Mouse (Mus musculus): ENCODE data around the gene Lst1. TPM values are rescaled to one million over a fixed set of nuclear protein-coding genes. Genes with fewer than 3 reads are reported as not detected.
A peak's percentile ranks its signal among the peaks of the same experiment; 100 is the strongest.

The Lst1 gene
- polyA plus RNA-seq, 1 experiment from 2014 or later, result 12.9 TPM

DNA sequence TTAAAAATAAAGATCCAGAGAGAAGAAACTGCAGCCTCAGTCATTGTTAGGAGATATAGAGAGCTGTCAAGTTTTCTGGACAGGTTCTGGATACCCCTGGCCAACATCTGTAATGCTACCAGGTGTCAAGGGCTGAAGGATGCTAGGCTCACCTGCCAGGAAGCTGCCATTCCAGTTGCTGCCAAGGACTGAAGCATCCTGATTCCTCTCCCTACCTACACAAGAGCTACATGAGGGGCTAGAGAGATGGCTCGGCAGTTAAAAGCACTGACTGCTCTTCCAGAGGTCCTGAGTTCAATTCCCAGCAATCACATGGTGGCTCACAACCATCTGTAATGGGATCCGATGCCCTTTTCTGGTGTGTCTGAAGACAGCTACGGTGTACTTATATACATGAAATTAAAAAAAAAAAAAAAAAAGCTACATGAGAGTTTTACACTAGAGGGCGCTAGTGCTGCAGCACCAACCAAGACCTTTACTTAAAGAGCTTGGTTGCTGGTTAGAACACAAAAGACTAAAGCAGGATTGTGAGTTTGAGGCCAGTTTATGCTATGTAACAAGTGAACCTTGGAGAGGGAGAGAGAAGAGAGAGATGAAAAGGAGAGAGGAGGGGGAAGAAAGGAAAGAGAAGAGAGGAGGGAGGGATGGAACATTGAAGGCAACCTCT is 19.6 kb downstream of the Lst1 start:
- no peaks in the 10 kb centered on the region for H3K9me3 ChIP-seq (ENCODE audit: control insufficient read depth)
- 14% methylated on average over 4 of the region's 4 CpGs for WGBS
- ATAC-seq, result no peak
- H3K4me3 ChIP-seq (ENCODE audit: low read depth, low read length), result no peak overlapping the region
- TF ChIP-seq CTCF (IDR thresholded peaks at IDR 0.05; ENCODE audit: low read depth), result peak; percentile 85
- H3K27ac ChIP-seq (ENCODE audit: low read depth, low read length), result no peak overlapping the region
- no peaks in the 10 kb centered on the region for H3K36me3 ChIP-seq (ENCODE audit: control insufficient read depth, insufficient read depth)
- H3K4me1 ChIP-seq (replicated peaks; ENCODE audit: control insufficient read depth, insufficient read depth, low read length), result 0 out of 2 replicates have a peak, but pooled peaks cover under 1% of the 10 kb centered on the region
- H3K4me2 ChIP-seq (replicated peaks; ENCODE audit: low read depth), result no peak overlapping the region
- H3K27me3 ChIP-seq (replicated peaks; ENCODE audit: control insufficient read depth, insufficient read depth, low read length), result no peaks in the 10 kb centered on the region
- H3K9ac ChIP-seq (ENCODE audit: low read depth, low read length), result no peak overlapping the region

DNA sequence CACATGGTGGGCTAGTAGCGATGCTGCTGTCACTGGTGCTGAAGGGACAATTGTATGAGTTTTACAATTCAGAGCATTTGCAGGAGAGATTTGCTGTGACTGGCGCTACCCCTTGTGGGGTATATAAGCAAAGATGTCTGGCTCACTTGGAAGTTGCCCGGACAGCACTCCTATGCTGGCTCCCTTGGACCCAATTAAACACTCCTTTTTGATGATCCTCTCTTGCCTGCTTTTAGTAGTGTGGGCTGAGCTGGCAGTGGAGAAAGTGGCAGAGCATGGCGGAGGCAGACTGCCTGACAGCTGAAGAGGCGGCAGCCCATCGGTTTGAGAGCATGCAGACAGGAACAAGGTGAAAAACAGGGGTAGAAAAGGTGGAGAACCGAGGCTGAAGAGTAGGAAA is 20.4 kb downstream of the Lst1 start:
- ATAC-seq, result no peak
- H3K4me3 ChIP-seq (ENCODE audit: low read depth, low read length), result no peak overlapping the region
- no peaks in the 10 kb centered on the region for H3K27me3 ChIP-seq (replicated peaks; ENCODE audit: control insufficient read depth, insufficient read depth, low read length)
- no peak overlapping the region for H3K27ac ChIP-seq (ENCODE audit: low read depth, low read length)
- no peak overlapping the region for H3K9ac ChIP-seq (ENCODE audit: low read depth, low read length)
- TF ChIP-seq CTCF (IDR thresholded peaks at IDR 0.05; ENCODE audit: low read depth), result no peak
- no peaks in the 10 kb centered on the region for H3K36me3 ChIP-seq (ENCODE audit: control insufficient read depth, insufficient read depth)
- peaks cover 4% of the 10 kb centered on the region; the same call in 1 of the 2 replicates for H3K4me1 ChIP-seq (replicated peaks; ENCODE audit: control insufficient read depth, insufficient read depth, low read length)
- WGBS, result 89% methylated on average over 7 of the region's 7 CpGs
- no peak overlapping the region for H3K4me2 ChIP-seq (replicated peaks; ENCODE audit: low read depth)
- no peaks in the 10 kb centered on the region for H3K9me3 ChIP-seq (ENCODE audit: control insufficient read depth)

DNA sequence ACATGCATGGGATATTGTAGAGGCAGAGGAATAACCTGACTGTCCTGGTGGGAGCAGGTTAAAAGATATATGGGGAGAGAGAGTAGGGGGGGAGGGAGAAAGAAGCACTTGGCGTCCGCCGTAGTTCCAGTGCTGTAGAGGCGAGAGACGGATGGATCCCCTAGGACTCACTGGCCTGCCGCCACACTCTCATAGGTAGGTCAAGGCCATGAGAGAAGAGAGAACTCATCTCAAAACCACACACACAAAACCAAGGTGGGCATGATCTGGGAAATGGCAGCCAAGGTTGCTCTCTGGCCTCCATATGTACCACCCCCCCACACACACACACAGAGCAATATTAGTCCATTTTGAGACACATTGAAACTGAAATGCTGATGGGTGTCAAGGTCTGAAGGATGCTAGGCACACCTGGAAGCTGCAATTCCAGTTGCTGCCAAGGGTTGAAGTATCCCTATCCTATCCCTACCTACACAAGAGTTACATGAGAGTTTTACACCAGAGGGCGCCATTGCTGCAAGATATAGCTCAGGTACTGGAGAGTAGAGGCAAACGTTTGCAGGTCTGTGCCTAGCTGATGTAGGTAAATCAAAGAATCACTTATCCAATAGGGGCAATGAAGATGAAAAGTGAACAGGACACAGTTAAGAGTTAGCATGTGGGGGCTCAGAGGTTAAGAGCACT is 21.7 kb downstream of the Lst1 start:
- H3K9me3 ChIP-seq (ENCODE audit: control insufficient read depth), result no peaks in the 10 kb centered on the region
- H3K36me3 ChIP-seq (ENCODE audit: control insufficient read depth, insufficient read depth), result peaks cover 8% of the 10 kb centered on the region
- peaks cover 4% of the 10 kb centered on the region; the same call in 1 of the 2 replicates for H3K4me1 ChIP-seq (replicated peaks; ENCODE audit: control insufficient read depth, insufficient read depth, low read length)
- H3K9ac ChIP-seq (ENCODE audit: low read depth, low read length), result no peak overlapping the region
- TF ChIP-seq CTCF (IDR thresholded peaks at IDR 0.05; ENCODE audit: low read depth), result peak; percentile 88
- H3K27ac ChIP-seq (ENCODE audit: low read depth, low read length), result no peak overlapping the region
- no peak overlapping the region for H3K4me3 ChIP-seq (ENCODE audit: low read depth, low read length)
- 73% methylated on average over 8 of the region's 8 CpGs for WGBS
- ATAC-seq, result 0 out of 2 replicates have a peak, but pooled peaks have one; percentile 10
- no peaks in the 10 kb centered on the region for H3K27me3 ChIP-seq (replicated peaks; ENCODE audit: control insufficient read depth, insufficient read depth, low read length)
- H3K4me2 ChIP-seq (replicated peaks; ENCODE audit: low read depth), result peak overlapping the region; percentile 55; the same call in 1 of the 2 replicates

DNA sequence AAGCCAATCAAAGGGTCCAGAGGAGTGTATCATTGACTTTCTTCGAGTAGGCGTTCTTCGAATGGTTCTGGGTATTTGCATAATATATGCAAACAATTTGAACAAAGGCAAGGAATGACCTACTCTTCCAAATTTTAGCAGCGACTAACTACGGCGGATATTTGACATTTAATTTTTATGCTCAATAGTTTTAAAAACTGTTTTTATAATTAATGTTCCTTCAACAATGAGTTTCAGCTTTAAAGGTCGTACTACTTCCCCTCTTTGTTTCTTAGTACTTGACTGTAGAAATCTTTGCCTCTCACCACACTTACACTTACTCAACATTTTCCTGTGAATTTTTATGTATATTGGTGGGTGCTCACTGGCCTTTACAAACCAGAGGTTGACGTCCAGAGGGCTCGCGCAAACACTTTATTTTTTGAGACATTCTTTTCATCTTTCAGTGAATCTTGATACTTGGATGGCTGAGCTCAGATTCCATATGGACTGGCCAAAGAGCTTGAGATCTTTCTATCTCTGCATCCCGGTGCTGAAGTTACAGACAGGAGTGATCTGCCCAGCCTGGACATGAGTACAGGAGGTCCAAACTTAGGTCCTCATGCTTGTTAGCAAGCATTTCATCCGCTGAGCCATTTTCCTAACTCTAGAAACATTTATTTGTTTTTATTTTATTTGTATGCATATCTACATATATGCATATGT is 22.6 kb downstream of the Lst1 start:
- TF ChIP-seq CTCF (IDR thresholded peaks at IDR 0.05; ENCODE audit: low read depth), result no peak
- H3K27ac ChIP-seq (ENCODE audit: low read depth, low read length), result peak overlapping the region; percentile 93
- H3K4me3 ChIP-seq (ENCODE audit: low read depth, low read length), result peak overlapping the region; percentile 94
- ATAC-seq, result no peak
- 18% methylated on average over 12 of the region's 12 CpGs for WGBS
- no peaks in the 10 kb centered on the region for H3K27me3 ChIP-seq (replicated peaks; ENCODE audit: control insufficient read depth, insufficient read depth, low read length)
- peak overlapping the region; percentile 55 for H3K4me2 ChIP-seq (replicated peaks; ENCODE audit: low read depth)
- peaks cover 17% of the 10 kb centered on the region for H3K36me3 ChIP-seq (ENCODE audit: control insufficient read depth, insufficient read depth)
- 0 out of 2 replicates have a peak overlapping the region, but pooled peaks have one; percentile 2 for H3K9ac ChIP-seq (ENCODE audit: low read depth, low read length)
- H3K9me3 ChIP-seq (ENCODE audit: control insufficient read depth), result no peaks in the 10 kb centered on the region
- H3K4me1 ChIP-seq (replicated peaks; ENCODE audit: control insufficient read depth, insufficient read depth, low read length), result peaks cover 4% of the 10 kb centered on the region; the same call in 1 of the 2 replicates

DNA sequence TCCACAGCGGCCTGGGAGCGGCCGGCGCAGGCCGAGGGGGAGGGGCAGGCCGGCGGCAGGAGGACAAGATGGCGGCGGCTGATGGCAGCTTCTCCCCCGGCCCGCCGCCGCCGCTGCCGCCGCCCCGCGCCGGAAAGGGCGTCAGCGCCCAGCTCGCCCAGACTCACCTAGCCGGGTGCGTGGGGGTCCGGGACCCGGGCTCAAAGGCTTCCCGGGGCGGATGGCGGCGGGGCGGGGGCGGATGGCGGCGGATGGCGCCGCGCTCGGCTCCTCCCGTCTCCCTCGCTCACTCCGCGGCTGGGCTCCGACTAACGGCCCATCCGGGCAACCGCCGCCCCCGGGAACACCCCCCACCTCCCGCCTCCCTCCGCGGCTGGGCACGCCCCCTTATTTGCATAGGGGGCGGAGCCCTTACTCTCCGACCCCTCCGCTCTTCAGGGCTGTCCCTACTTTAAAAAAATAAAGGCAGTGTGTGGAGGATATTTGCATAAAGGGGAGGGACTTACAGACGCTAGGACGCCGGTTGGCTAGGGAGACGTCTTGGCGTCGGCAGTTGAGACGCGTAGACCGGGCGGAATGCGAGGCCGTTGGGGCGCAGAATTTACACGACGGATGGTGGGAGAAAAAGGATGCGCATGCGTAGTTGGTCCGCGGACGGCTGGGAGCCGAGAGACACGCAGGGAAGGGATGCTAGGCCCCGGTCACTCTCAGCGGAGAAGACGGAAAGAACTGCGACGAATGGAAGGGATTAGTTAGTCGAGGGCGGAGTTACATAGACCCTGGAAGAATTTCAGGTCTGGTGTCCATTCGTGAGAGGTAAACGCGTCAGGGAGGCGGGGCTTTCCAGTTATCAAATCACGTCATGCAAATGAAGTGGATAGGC is 23.4 kb downstream of the Lst1 start, which contains the start of gene Prrc2a:
Gene Prrc2a, minus strand, starts transcription at position 330 of the 883 bp plus-strand sequence.
- H3K27ac ChIP-seq (ENCODE audit: low read depth, low read length), result peak within 1 kb of the TSS; percentile 96
- no peaks in the 10 kb centered on the region for H3K9me3 ChIP-seq (ENCODE audit: control insufficient read depth)
- under 1% methylated on average over 62 of the region's 89 CpGs for WGBS
- TF ChIP-seq CTCF (IDR thresholded peaks at IDR 0.05; ENCODE audit: low read depth), result no peak
- H3K9ac ChIP-seq (ENCODE audit: low read depth, low read length), result peak within 1 kb of the TSS; percentile 98
- H3K4me1 ChIP-seq (replicated peaks; ENCODE audit: control insufficient read depth, insufficient read depth, low read length), result peaks cover 4% of the 10 kb centered on the region; the same call in 1 of the 2 replicates
- ATAC-seq, result peak; percentile 95
- H3K27me3 ChIP-seq (replicated peaks; ENCODE audit: control insufficient read depth, insufficient read depth, low read length), result no peaks in the 10 kb centered on the region
- peak within 1 kb of the TSS; percentile 82 for H3K4me2 ChIP-seq (replicated peaks; ENCODE audit: low read depth)
- H3K36me3 ChIP-seq (ENCODE audit: control insufficient read depth, insufficient read depth), result peaks cover 25% of the 10 kb centered on the region
- peak within 1 kb of the TSS; percentile 94 for H3K4me3 ChIP-seq (ENCODE audit: low read depth, low read length)

Data from intestine, postnatal 0 days (tissue).